In genomic region chr19:34547976-34548375, GRCm38 (mm10) we compare ENCODE assay signal across 8 mouse cellular contexts. TPM values are rescaled to one million over a fixed set of nuclear protein-coding genes. Genes with fewer than 3 reads are reported as not detected.
DNase-seq lines count a peak whose midpoint lies in the region; TF ChIP-seq lines count a peak whose summit lies in the region.
"Had no signal": no experiment of that assay in that cellular context is flagged by ENCODE, and none has a peak within 500 bp of the region (broad histone marks: within the 10 kb centered on the region; RNA-seq: fewer than 3 reads in every experiment).

No protein-coding gene starts in this region.

- no peak overlapping the region for H3K4me3 ChIP-seq in MEL (ENCODE audit: control insufficient read depth in 1 of 2, insufficient read depth in 1 of 2, low read depth in 2 of 2, low read length in 2 of 2)
- H3K4me3 ChIP-seq in cerebellum, adult 2 months (replicated peaks; ENCODE audit: insufficient read depth, low read depth, low read length) = no peak overlapping the region

- no peak overlapping the region for H3K9ac ChIP-seq in MEL (ENCODE audit: control insufficient read depth, low read depth, low read length, poor library complexity, severe bottlenecking)

- no peaks in the 10 kb centered on the region for H3K9me3 ChIP-seq in MEL (replicated peaks; ENCODE audit: insufficient read depth, low read length)

- no peak for TF ChIP-seq EP300 in MEL (IDR thresholded peaks at IDR 0.05; ENCODE audit: low read depth in 1 of 2, low read length in 2 of 2)

- peak; percentile 86 for TF ChIP-seq RAD21 in MEL (IDR thresholded peaks at IDR 0.05; ENCODE audit: low read depth, low read length)

- no peaks in the 10 kb centered on the region for H3K79me2 ChIP-seq in MEL (ENCODE audit: control insufficient read depth, insufficient read depth, low read length, poor library complexity)

- H3K27me3 ChIP-seq in MEL (ENCODE audit: control insufficient read depth in 1 of 2, insufficient read depth in 2 of 2, low read length in 2 of 2) = peaks cover 2% of the 10 kb centered on the region in 2 experiments
- H3K27me3 ChIP-seq in cerebellum, adult 2 months (ENCODE audit: control insufficient read depth, insufficient read depth, low read length) = no peaks in the 10 kb centered on the region

- DNase-seq in CD4-positive helper T cell, adult 2 months (ENCODE audit: low read depth, low spot score) = peak; percentile 87
- peak; percentile 89 for DNase-seq in MEL (ENCODE audit: low read depth, low spot score)
- DNase-seq in cerebellum, adult 2 months = peak; percentile 36 to 49
- peak; percentile 59 to 67 for DNase-seq in gastrocnemius, adult 8-10 months (ENCODE audit: low spot score in 2 of 2)
- DNase-seq in layer of hippocampus, adult 18-20 months (ENCODE audit: low spot score in 2 of 2) = peak; percentile 32 to 79
- DNase-seq in lung, postnatal 14 days = peak; percentile 93
- DNase-seq in spleen, adult 18-20 months = peak; percentile 75 to 87

- TF ChIP-seq POLR2A in MEL (IDR thresholded peaks at IDR 0.05; ENCODE audit: control insufficient read depth in 1 of 2, insufficient read depth in 1 of 2, low read depth in 1 of 2, low read length in 2 of 2, poor library complexity in 1 of 2) = no peak
- TF ChIP-seq POLR2A in cerebellum, adult 2 months (IDR thresholded peaks at IDR 0.05; ENCODE audit: borderline replicate concordance, insufficient read depth, low read length) = no peak

- peak; percentile 77 to 94 (median 92) for TF ChIP-seq CTCF in MEL (IDR thresholded peaks at IDR 0.05 in 2 of 3, conservative IDR thresholded peaks at IDR 0.05 in 1 of 3; ENCODE audit: control insufficient read depth in 1 of 3, insufficient read depth in 1 of 3, low read depth in 2 of 3, low read length in 3 of 3, poor library complexity in 1 of 3, severe bottlenecking in 1 of 3)
- peak; percentile 59 for TF ChIP-seq CTCF in cerebellum, adult 2 months (IDR thresholded peaks at IDR 0.05; ENCODE audit: borderline replicate concordance, insufficient read depth, low read depth, low read length)

- 30% methylated on average over 7 of the region's 7 CpGs for WGBS in cerebellum, adult 2 months

- no peak overlapping the region for H3K27ac ChIP-seq in MEL (ENCODE audit: control insufficient read depth, low read depth, low read length)
- H3K27ac ChIP-seq in cerebellum, adult 2 months (ENCODE audit: insufficient read depth, low read length) = no peak overlapping the region

- peaks cover 0 to 5% of the 10 kb centered on the region in 2 experiments; a peak in 2 of 4 replicates for H3K4me1 ChIP-seq in MEL (ENCODE audit: control insufficient read depth in 1 of 2, insufficient read depth in 2 of 2, low read length in 2 of 2)
- no peaks in the 10 kb centered on the region for H3K4me1 ChIP-seq in cerebellum, adult 2 months (ENCODE audit: control insufficient read depth, insufficient read depth, low read length)

- peaks cover 0 to 3% of the 10 kb centered on the region in 2 experiments; a peak in 2 of 4 replicates for H3K36me3 ChIP-seq in MEL (ENCODE audit: control insufficient read depth in 1 of 2, insufficient read depth in 2 of 2, low read length in 2 of 2)

TF ChIP-seq in MEL, 35 proteins besides CTCF, POLR2A, EP300 and RAD21:
- TF ChIP-seq ZMIZ1 (IDR thresholded peaks at IDR 0.05; ENCODE audit: low read depth, low read length) = no peak
- TF ChIP-seq ELF1 (IDR thresholded peaks at IDR 0.05; ENCODE audit: low read depth, low read length) = no peak
- TF ChIP-seq USF2 (IDR thresholded peaks at IDR 0.05; ENCODE audit: borderline replicate concordance in 1 of 2, insufficient read depth in 1 of 2, low read depth in 1 of 2, low read length in 2 of 2) = no peak
- no peak for TF ChIP-seq TAL1 (IDR thresholded peaks at IDR 0.05; ENCODE audit: low read length)
- no peak for TF ChIP-seq MAZ (IDR thresholded peaks at IDR 0.05; ENCODE audit: low read depth, low read length)
- TF ChIP-seq POLR2AphosphoS2 (IDR thresholded peaks at IDR 0.05; ENCODE audit: low read length) = no peak
- TF ChIP-seq ZNF384 (IDR thresholded peaks at IDR 0.05; ENCODE audit: low read depth, low read length) = no peak
- peak; percentile 95 for TF ChIP-seq SMC3 (IDR thresholded peaks at IDR 0.05; ENCODE audit: low read depth, low read length)
- TF ChIP-seq ETS1 (IDR thresholded peaks at IDR 0.05; ENCODE audit: low read depth, low read length) = no peak
- TF ChIP-seq POLR2AphosphoS5 (IDR thresholded peaks at IDR 0.05; ENCODE audit: borderline replicate concordance, low read depth, low read length) = no peak
- 0 out of 2 replicates have a peak, but pooled peaks have one; percentile 20 for TF ChIP-seq HCFC1 (IDR thresholded peaks at IDR 0.05; ENCODE audit: low read depth, low read length)
- no peak for TF ChIP-seq ZKSCAN1 (IDR thresholded peaks at IDR 0.05; ENCODE audit: low read depth, low read length)
- no peak for TF ChIP-seq KAT2A (conservative IDR thresholded peaks at IDR 0.05; ENCODE audit: low read depth, low read length)
- no peak for TF ChIP-seq GATA1 (IDR thresholded peaks at IDR 0.05; ENCODE audit: low read depth, low read length)
- TF ChIP-seq ZC3H11A (IDR thresholded peaks at IDR 0.05; ENCODE audit: low read depth, low read length) = peak; percentile 76
- no peak for TF ChIP-seq BHLHE40 (IDR thresholded peaks at IDR 0.05; ENCODE audit: borderline replicate concordance, low read depth, low read length)
- TF ChIP-seq TBP (IDR thresholded peaks at IDR 0.05; ENCODE audit: low read depth, low read length) = 0 out of 2 replicates have a peak, but pooled peaks have one; percentile 17

RNA-seq across cellular contexts. Expression of gene Ifit2, which starts 2.5 kb away (rescaled TPM):
- total RNA-seq in MEL (2012; rRNA removed) = 0.65 and 0.69 TPM in 2 replicates
- 1 to 10 TPM in 1 of 2 experiments, not detected in 1; 2.7 TPM for polyA plus RNA-seq in MEL (2012; ENCODE audit: insufficient read depth in 1 of 2, insufficient read length in 2 of 2, low read depth in 1 of 2, low replicate concordance in 2 of 2, missing spikeins in 1 of 2)
- polyA plus RNA-seq in cerebellum, adult 2 months (2012; rRNA removed) = 2.7 and 4.0 TPM in 2 replicates
- 1 to 10 TPM in 1 of 4 experiments, under 1 TPM in 3; 0.46 to 1.3 (median 0.79) TPM for total RNA-seq in gastrocnemius, adult 8-10 months (2022)
- 1 to 10 TPM; 4.5 to 4.8 TPM for total RNA-seq in layer of hippocampus, adult 18-20 months (2021)

RNA-seq across cellular contexts. Expression of gene Lipa, which starts 20.7 kb away (rescaled TPM):
- 7.6 and 8.0 TPM in 2 replicates for total RNA-seq in MEL (2012; rRNA removed)
- polyA plus RNA-seq in MEL (2012; ENCODE audit: insufficient read depth in 1 of 2, insufficient read length in 2 of 2, low read depth in 1 of 2, low replicate concordance in 2 of 2, missing spikeins in 1 of 2) = 10 to 100 TPM in 1 of 2 experiments, not detected in 1; 13.8 TPM
- polyA plus RNA-seq in cerebellum, adult 2 months (2012; rRNA removed) = 16.6 and 18.1 TPM in 2 replicates
- 1 to 10 TPM; 3.6 to 5.5 (median 4.9) TPM for total RNA-seq in gastrocnemius, adult 8-10 months (2022)
- 10 to 100 TPM; 18.2 to 19.6 TPM for total RNA-seq in layer of hippocampus, adult 18-20 months (2021)

RNA-seq across cellular contexts. Expression of gene Ifit3, which starts 35.4 kb away (rescaled TPM):
- not detected in 2 replicates for total RNA-seq in MEL (2012; rRNA removed)
- under 1 TPM in 1 of 2 experiments, not detected in 1; 0.10 TPM for polyA plus RNA-seq in MEL (2012; ENCODE audit: insufficient read depth in 1 of 2, insufficient read length in 2 of 2, low read depth in 1 of 2, low replicate concordance in 2 of 2, missing spikeins in 1 of 2)
- polyA plus RNA-seq in cerebellum, adult 2 months (2012; rRNA removed) = 13.3 and 15.9 TPM in 2 replicates
- 1 to 10 TPM in 1 of 4 experiments, under 1 TPM in 2, not detected in 1; 0.48 to 1.7 (median 0.79) TPM for total RNA-seq in gastrocnemius, adult 8-10 months (2022)
- total RNA-seq in layer of hippocampus, adult 18-20 months (2021) = 1 to 10 TPM; 3.0 to 4.6 TPM

RNA-seq across cellular contexts. Expression of gene Ifit1bl1, which starts 53.8 kb away (rescaled TPM):
- 0.10 TPM in 1 of 2 replicates, not detected in the other for total RNA-seq in MEL (2012; rRNA removed)
- polyA plus RNA-seq in MEL (2012; ENCODE audit: insufficient read depth in 1 of 2, insufficient read length in 2 of 2, low read depth in 1 of 2, low replicate concordance in 2 of 2, missing spikeins in 1 of 2) = under 1 TPM in 1 of 2 experiments, not detected in 1; 0.08 TPM
- polyA plus RNA-seq in cerebellum, adult 2 months (2012; rRNA removed) = 0.93 and 1.1 TPM in 2 replicates
- not detected for total RNA-seq in gastrocnemius, adult 8-10 months (2022)
- total RNA-seq in layer of hippocampus, adult 18-20 months (2021) = 1 to 10 TPM; 1.2 to 1.8 TPM

RNA-seq across cellular contexts. Expression of gene Ifit3b, which starts 59.8 kb away (rescaled TPM):
- total RNA-seq in MEL (2012; rRNA removed) = not detected in 2 replicates
- polyA plus RNA-seq in MEL (2012; ENCODE audit: insufficient read depth in 1 of 2, insufficient read length in 2 of 2, low read depth in 1 of 2, low replicate concordance in 2 of 2, missing spikeins in 1 of 2) = not detected
- 5.5 and 5.8 TPM in 2 replicates for polyA plus RNA-seq in cerebellum, adult 2 months (2012; rRNA removed)
- 1 to 10 TPM in 3 of 4 experiments, under 1 TPM in 1; 0.64 to 2.1 (median 1.2) TPM for total RNA-seq in gastrocnemius, adult 8-10 months (2022)
- 1 to 10 TPM; 2.3 to 2.5 TPM for total RNA-seq in layer of hippocampus, adult 18-20 months (2021)
- polyA plus RNA-seq: lung, embryonic 16.5 days had no signal

Comparison
In these comparisons a context has a peak if more than half of its experiments do, and no peak if none do; other contexts are left out.
1. DNase-seq: peak in every context shown above with its lines; median percentile 93 in lung, postnatal 14 days; 89 in MEL; 87 in CD4-positive helper T cell, adult 2 months; 81 in spleen, adult 18-20 months; 63 in gastrocnemius, adult 8-10 months; 56 in layer of hippocampus, adult 18-20 months; 42 in cerebellum, adult 2 months.